Mouse (Mus musculus) midbrain, embryonic 14.5 days (tissue): ENCODE measurements around the gene Immp2l. TPM values are rescaled to one million over a fixed set of nuclear protein-coding genes. Genes with fewer than 3 reads are reported as not detected.
A peak's percentile ranks its signal among the peaks of the same experiment; 100 is the strongest.

Experiments
- ATAC-seq: fragments of 200-750 bp; cut with Nextera tagmentation; 2 replicates; pipeline ENCODE4 v1.8.0; 2017; ENCODE audit warnings: moderate number of reproducible peaks, moderate library complexity; ENCODE audit not compliant: low FRiP score, low TSS enrichment
- DNase-seq: peaks from one replicate; pipeline ENCODE4 v3.0.0-alpha.2; 2015
- H3K27ac ChIP-seq: fragments of 300-500 bp; sonication (generic); replicated peaks from 2 replicates; pipeline ENCODE4 v1.5.1; 2014; ENCODE audit warnings: mild to moderate bottlenecking, low read depth, low read length, moderate library complexity
- H3K27me3 ChIP-seq: fragments of 300-500 bp; sonication (generic); 2 replicates; pipeline ENCODE4 v1.6.1; 2014; ENCODE audit warnings: low read length, control low read depth, mixed read lengths; ENCODE audit not compliant: control insufficient read depth, insufficient read depth
- H3K36me3 ChIP-seq: fragments of 300-500 bp; sonication (generic); 2 replicates; pipeline ENCODE4 v1.6.1; 2014; ENCODE audit warnings: low read length, control low read depth; ENCODE audit not compliant: control insufficient read depth, insufficient read depth
- H3K4me1 ChIP-seq: fragments of 300-500 bp; sonication (generic); 2 replicates; pipeline ENCODE4 v1.6.1; 2014; ENCODE audit warnings: mild to moderate bottlenecking, antibody characterized with exemption, low read length, control low read depth; ENCODE audit not compliant: control insufficient read depth, insufficient read depth
- H3K4me2 ChIP-seq: fragments of 300-500 bp; sonication (generic); 2 replicates; pipeline ENCODE4 v1.6.1; 2014; ENCODE audit warnings: mild to moderate bottlenecking, low read length, moderate library complexity
- H3K4me3 ChIP-seq: fragments of 300-500 bp; sonication (generic); replicated peaks from 2 replicates; pipeline ENCODE4 v1.5.1; 2014; ENCODE audit warnings: low read depth, low read length
- H3K9ac ChIP-seq: fragments of 300-500 bp; sonication (generic); replicated peaks from 2 replicates; pipeline ENCODE4 v1.6.1; 2014; ENCODE audit warnings: mild to moderate bottlenecking, low read length, moderate library complexity
- H3K9me3 ChIP-seq: fragments of 300-500 bp; sonication (generic); 2 replicates; pipeline ENCODE4 v1.6.1; 2016; ENCODE audit warnings: low read length, control low read depth, mixed read lengths; ENCODE audit not compliant: control insufficient read depth
- WGBS: fragments of 180-500 bp; shearing (Covaris S2); extraction: QIAGEN DNeasy Blood & Tissue Kit; methylation state at CpG from one replicate; pipeline ENCODE4 v1.1.7; 2014; 5-methylcytosine and 5-hydroxymethylcytosine counted together
- polyA plus RNA-seq: library from polyadenylated mRNA; unstranded; fragments of >200 nt; fragmentation: Nextera tagmentation; extraction: Ambion mirVana; gene quantifications from 2 replicates; pipeline ENCODE4 v1.2.1, GENCODE M21; 2014

Immp2l gene
- polyA plus RNA-seq, 1 experiment from 2014 or later, result 5.5 TPM

GRCm38 (mm10) chr12:41351275-41351674 is 327.4 kb downstream of the Immp2l start:
- Histone ChIP-seq H3K4me2 (no peak overlapping the region), H3K9me3 (no peaks in the 10 kb centered on the region), H3K4me3 (no peak overlapping the region), H3K4me1 (no peaks in the 10 kb centered on the region), H3K36me3 (no peaks in the 10 kb centered on the region), H3K27ac (no peak overlapping the region), H3K9ac (no peak overlapping the region), H3K27me3 (no peaks in the 10 kb centered on the region)
- no peak for ATAC-seq
- 69% methylated on average over 2 of the region's 2 CpGs for WGBS
- DNase-seq, result no peak

- Histone ChIP-seq H3K9me3 (no peaks in the 10 kb centered on the region), H3K36me3 (no peaks in the 10 kb centered on the region), H3K4me1 (0 out of 2 replicates have a peak, but pooled peaks cover 3% of the 10 kb centered on the region), H3K4me2 (no peak overlapping the region), H3K27me3 (no peaks in the 10 kb centered on the region), H3K9ac (no peak overlapping the region), H3K4me3 (no peak overlapping the region), H3K27ac (no peak overlapping the region)
- 84% methylated on average over 1 of the region's 1 CpGs for WGBS
- DNase-seq (no peak), ATAC-seq (no peak)
These were observed 331.0 kb downstream of the Immp2l start for GRCm38 (mm10) chr12:41354857-41355256.

DNA sequence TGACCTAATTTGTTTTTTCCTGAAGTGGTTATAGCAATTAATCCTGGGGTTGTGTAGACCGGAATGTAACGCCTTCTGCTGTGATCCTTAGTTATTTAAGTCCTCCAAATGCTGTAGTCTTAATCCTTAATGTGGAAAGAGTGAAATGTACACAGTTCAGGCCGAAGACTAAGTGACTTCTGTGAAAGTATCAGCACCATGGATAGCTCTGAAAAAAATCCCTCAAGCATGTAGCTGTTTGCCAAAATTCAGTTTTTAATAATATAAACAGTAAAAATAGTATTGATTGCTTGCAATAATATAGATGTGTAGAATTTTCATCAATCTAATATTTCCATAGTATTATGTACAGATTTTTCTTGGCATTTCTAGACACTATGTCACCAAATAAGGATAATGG is 332.1 kb downstream of the Immp2l start:
- peak; percentile 31 for DNase-seq
- no peaks in the 10 kb centered on the region for H3K27me3 ChIP-seq

DNA sequence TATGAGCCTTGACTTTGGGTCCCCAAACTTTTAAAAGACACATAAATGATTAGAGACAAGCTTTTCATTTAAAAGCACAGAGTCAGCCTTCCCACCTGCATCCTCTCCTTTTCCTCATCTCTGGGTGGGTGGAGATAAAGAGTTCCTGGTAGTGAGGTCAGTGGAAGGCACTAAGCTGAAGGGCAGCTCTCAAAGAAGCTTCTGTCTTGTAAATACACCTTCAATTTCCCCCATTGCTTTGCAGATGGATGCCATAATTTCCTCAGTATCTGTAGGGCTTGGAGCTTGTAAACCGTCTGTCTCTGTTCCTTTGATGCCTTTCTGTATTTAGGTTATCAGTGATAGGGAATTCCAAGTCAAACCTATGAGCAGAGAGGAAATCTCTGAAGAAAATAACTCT is 362.8 kb downstream of the Immp2l start:
- H3K4me2 ChIP-seq, result no peak overlapping the region
- no peak overlapping the region for H3K4me3 ChIP-seq
- no peak overlapping the region for H3K27ac ChIP-seq
- H3K9ac ChIP-seq, result no peak overlapping the region
- WGBS, result 77% methylated on average over 1 of the region's 1 CpGs
- no peak for DNase-seq
- no peaks in the 10 kb centered on the region for H3K4me1 ChIP-seq
- no peaks in the 10 kb centered on the region for H3K27me3 ChIP-seq
- H3K36me3 ChIP-seq, result no peaks in the 10 kb centered on the region
- no peak for ATAC-seq
- no peaks in the 10 kb centered on the region for H3K9me3 ChIP-seq

More for the DNA sequence above, 332.1 kb downstream of the Immp2l start:
- Histone ChIP-seq H3K36me3 (no peaks in the 10 kb centered on the region), H3K9me3 (no peaks in the 10 kb centered on the region), H3K4me1 (0 out of 2 replicates have a peak, but pooled peaks cover 3% of the 10 kb centered on the region), H3K4me2 (no peak overlapping the region), H3K4me3 (no peak overlapping the region), H3K27ac (no peak overlapping the region), H3K9ac (no peak overlapping the region)
- WGBS, result 58% methylated on average over 3 of the region's 3 CpGs
- no peak for ATAC-seq

DNA sequence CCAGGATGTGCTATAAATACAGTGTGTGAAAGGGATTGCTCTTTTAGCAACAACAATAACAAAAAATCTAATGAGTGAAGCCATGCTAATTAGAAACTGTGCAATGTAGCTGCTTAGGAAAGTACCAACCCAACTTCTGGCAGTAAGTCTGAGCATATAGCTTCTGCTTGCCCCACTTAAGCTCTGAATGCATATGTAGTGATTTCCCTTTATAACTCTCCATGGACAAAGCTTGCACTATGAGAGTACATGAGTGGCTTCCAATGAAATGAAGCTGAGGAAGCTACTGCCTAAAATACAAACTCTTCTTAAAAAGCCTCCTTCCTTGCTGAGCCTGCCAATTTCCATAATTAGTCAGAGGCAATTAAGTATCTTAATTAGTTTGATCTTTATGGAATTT is 370.3 kb downstream of the Immp2l start:
- Histone ChIP-seq H3K4me1 (no peaks in the 10 kb centered on the region), H3K36me3 (no peaks in the 10 kb centered on the region), H3K9me3 (no peaks in the 10 kb centered on the region), H3K9ac (no peak overlapping the region), H3K4me3 (no peak overlapping the region), H3K27me3 (no peaks in the 10 kb centered on the region), H3K27ac (no peak overlapping the region), H3K4me2 (no peak overlapping the region)
- DNase-seq (no peak), ATAC-seq (no peak)

DNA sequence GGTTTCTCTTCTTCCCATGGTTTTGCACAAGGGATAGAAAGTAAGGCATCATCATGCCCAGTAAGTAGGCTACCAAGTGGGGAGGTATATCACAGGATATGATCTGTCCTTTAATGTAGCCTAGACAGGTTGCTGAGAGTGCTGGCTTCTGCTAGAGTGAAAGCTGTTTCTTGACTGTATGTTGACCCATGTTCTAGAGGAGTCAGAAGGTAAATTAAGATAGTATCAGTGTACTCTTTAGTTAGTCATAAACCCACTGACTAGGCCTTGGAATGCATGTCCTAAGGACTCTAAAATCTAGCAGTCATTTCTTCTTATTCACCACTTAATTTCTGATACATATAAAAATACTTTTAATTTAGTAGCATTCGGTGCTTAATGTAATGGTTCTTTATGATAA is 377.2 kb downstream of the Immp2l start:
- 94% methylated on average over 1 of the region's 1 CpGs for WGBS
- no peak for ATAC-seq
- Histone ChIP-seq H3K4me2 (no peak overlapping the region), H3K27ac (no peak overlapping the region), H3K27me3 (no peaks in the 10 kb centered on the region), H3K4me3 (no peak overlapping the region), H3K9me3 (no peaks in the 10 kb centered on the region), H3K9ac (no peak overlapping the region), H3K36me3 (no peaks in the 10 kb centered on the region), H3K4me1 (no peaks in the 10 kb centered on the region)
- no peak for DNase-seq

DNA sequence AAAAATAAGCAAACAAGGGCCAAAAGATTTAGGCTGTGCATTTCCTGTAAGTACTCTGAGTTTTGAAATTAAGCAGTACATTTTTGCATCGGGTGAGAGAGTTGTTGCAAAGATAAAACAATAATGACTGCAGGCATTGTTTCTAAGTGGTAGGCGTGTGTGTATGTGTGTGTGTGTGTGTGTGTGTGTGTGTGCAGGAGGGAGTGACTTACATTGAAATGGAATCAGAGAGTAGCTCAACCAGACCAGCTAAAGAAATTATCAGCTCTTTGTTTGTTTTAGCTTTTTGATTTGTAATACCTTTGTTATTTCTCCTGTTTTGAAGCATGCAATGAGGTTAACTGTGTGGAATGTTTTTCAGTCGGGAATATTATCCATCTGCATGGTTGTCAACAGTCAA is 378.0 kb downstream of the Immp2l start:
- Histone ChIP-seq H3K4me2 (no peak overlapping the region), H3K36me3 (no peaks in the 10 kb centered on the region), H3K4me3 (no peak overlapping the region), H3K4me1 (no peaks in the 10 kb centered on the region), H3K9ac (no peak overlapping the region), H3K27ac (no peak overlapping the region), H3K9me3 (no peaks in the 10 kb centered on the region), H3K27me3 (no peaks in the 10 kb centered on the region)
- DNase-seq (no peak), ATAC-seq (no peak)
- WGBS, result 63% methylated on average over 3 of the region's 3 CpGs

DNA sequence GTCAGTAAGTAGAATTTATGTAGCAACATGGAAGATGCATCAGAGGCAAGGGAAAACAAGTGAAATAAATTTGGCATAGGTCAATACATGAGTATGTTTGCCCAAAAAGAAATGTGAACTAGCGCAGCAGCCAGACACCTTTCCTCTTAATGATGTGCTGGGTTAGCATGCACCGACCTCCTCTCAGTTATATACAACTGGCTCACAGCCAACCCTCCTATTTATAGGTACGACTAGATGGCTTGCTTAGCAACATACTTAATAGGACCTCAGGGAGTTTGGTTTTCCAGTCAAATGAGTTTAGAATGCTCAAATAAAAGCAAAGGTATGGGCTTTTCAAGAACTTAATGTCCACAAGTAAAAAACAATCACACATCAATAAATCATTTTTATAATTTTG is 385.5 kb downstream of the Immp2l start:
- H3K27ac ChIP-seq, result no peak overlapping the region
- no peaks in the 10 kb centered on the region for H3K27me3 ChIP-seq
- no peaks in the 10 kb centered on the region for H3K9me3 ChIP-seq
- H3K36me3 ChIP-seq, result no peaks in the 10 kb centered on the region
- 58% methylated on average over 3 of the region's 3 CpGs for WGBS
- DNase-seq (peak; percentile 41), ATAC-seq (no peak)
- no peaks in the 10 kb centered on the region for H3K4me1 ChIP-seq
- no peak overlapping the region for H3K4me3 ChIP-seq
- no peak overlapping the region for H3K4me2 ChIP-seq
- no peak overlapping the region for H3K9ac ChIP-seq

DNA sequence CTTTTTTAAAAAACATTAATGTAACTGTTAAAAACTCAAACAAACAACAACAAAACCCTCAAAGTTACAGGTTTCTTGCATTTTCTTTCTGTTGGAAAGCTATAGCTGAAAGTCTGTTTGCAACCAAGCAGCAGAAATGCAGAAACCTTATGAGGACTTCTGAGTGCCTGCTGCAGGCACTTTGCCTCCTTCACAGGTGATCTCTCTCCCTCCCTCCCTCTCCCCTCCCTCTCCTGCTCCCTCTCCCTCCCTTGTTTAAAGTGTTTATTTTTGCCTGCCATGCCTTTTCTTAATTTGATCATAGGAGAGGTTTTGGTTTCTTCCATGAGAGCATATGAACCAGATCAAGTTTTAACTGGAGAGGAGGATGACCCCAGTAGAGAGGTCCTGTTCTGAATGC is 392.7 kb downstream of the Immp2l start:
- DNase-seq (no peak), ATAC-seq (no peak)
- H3K4me2 ChIP-seq, result no peak overlapping the region
- H3K9me3 ChIP-seq, result no peaks in the 10 kb centered on the region
- H3K4me1 ChIP-seq, result no peaks in the 10 kb centered on the region
- H3K27ac ChIP-seq, result no peak overlapping the region
- H3K36me3 ChIP-seq, result no peaks in the 10 kb centered on the region
- no peak overlapping the region for H3K4me3 ChIP-seq
- no peaks in the 10 kb centered on the region for H3K27me3 ChIP-seq
- no peak overlapping the region for H3K9ac ChIP-seq
